Mouse (Mus musculus): ENCODE data around the gene Gm6793. TPM values are rescaled to one million over a fixed set of nuclear protein-coding genes. Genes with fewer than 3 reads are reported as not detected.

Gene Gm6793
- total and polyA plus RNA-seq, 3 experiments = 0.27 TPM; not detected in 2

DNA sequence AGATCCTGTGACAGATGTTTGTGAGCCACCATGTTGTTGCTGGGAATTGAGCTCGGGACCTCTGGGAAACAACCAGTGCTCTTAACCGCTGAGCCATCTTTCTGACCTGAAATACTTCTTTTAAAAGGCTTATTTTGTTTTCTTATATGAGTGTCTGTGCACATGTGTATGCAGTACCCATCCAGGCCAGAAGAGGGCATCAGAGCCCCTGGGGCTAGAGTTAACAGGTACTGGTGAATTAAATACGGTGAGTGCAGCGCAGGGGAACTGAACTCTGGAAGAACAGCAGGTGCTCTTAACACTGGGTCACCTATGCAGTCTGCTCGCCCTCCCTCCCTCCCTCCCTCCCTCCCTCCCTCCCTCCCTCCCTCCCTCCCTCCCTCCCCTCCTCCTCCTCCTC lies 30.3 kb upstream of the Gm6793 start:
- peaks cover 4% of the 10 kb centered on the region for H3K9me3 ChIP-seq (replicated peaks; ENCODE audit: low read length)
- H3K27ac ChIP-seq (ENCODE audit: insufficient read depth, low read depth) = no peak overlapping the region
- no peak for TF ChIP-seq GABPA (IDR thresholded peaks at IDR 0.05; ENCODE audit: insufficient replicate concordance, low read depth, low read length)
- no peak for TF ChIP-seq MYC (IDR thresholded peaks at IDR 0.05; ENCODE audit: low read depth, low read length)
- no peak for TF ChIP-seq JUN (IDR thresholded peaks at IDR 0.05; ENCODE audit: insufficient read depth, low read depth, low read length)
- no peak for TF ChIP-seq MXI1 (IDR thresholded peaks at IDR 0.05; ENCODE audit: low read depth, low read length)
- no peak for TF ChIP-seq IRF4 (IDR thresholded peaks at IDR 0.05; ENCODE audit: low read depth, low read length)
- no peak for TF ChIP-seq NRF1 (IDR thresholded peaks at IDR 0.05; ENCODE audit: low read depth, low read length)
- no peak for TF ChIP-seq ZC3H11A (IDR thresholded peaks at IDR 0.05; ENCODE audit: low read depth, low read length)
- no peak for TF ChIP-seq HCFC1 (IDR thresholded peaks at IDR 0.05; ENCODE audit: low read depth, low read length)
- TF ChIP-seq CHD2 (IDR thresholded peaks at IDR 0.05; ENCODE audit: low read length) = no peak
- no peak for TF ChIP-seq ZNF384 (IDR thresholded peaks at IDR 0.05; ENCODE audit: low read depth, low read length)
- no peak for TF ChIP-seq USF1 (IDR thresholded peaks at IDR 0.05; ENCODE audit: low read depth, low read length)
- no peak for TF ChIP-seq POLR2AphosphoS2 (IDR thresholded peaks at IDR 0.05; ENCODE audit: low read depth, low read length)
- TF ChIP-seq ETS1 (conservative IDR thresholded peaks at IDR 0.05; ENCODE audit: low read depth, low read length) = no peak
- no peak for TF ChIP-seq PAX5 (IDR thresholded peaks at IDR 0.05; ENCODE audit: low read length)
- no peak for TF ChIP-seq JUND (conservative IDR thresholded peaks at IDR 0.05; ENCODE audit: low read depth, low read length)
- TF ChIP-seq E2F4 (IDR thresholded peaks at IDR 0.05; ENCODE audit: insufficient replicate concordance, low read depth, low read length) = no peak
- TF ChIP-seq CTCF (conservative IDR thresholded peaks at IDR 0.05 in 1 of 2, IDR thresholded peaks at IDR 0.05 in 1 of 2; ENCODE audit: low read depth in 2 of 2, low read length in 2 of 2) = no peak; a peak in 1 of 4 replicates
- TF ChIP-seq NELFE (IDR thresholded peaks at IDR 0.05; ENCODE audit: low read depth, low read length) = no peak
- no peak for TF ChIP-seq EP300 (IDR thresholded peaks at IDR 0.05; ENCODE audit: low read length)
- dilution Hi-C loops (cut with MboI; ENCODE audit: extremely low pct_ligation_motif_present, extremely low pct_unique_long_range_greater_than_20kb, low sequenced_read_pairs) = no loop called here
- peak; percentile 12 for DNase-seq (ENCODE audit: extremely low read depth)
- H3K4me1 ChIP-seq (ENCODE audit: control insufficient read depth in 1 of 2, insufficient read depth in 2 of 2) = no peaks in the 10 kb centered on the region
- H3K79me2 ChIP-seq (replicated peaks; ENCODE audit: control insufficient read depth, extremely low read depth, insufficient read depth, poor library complexity, severe bottlenecking) = no peaks in the 10 kb centered on the region
- no peak overlapping the region for H3K4me3 ChIP-seq (replicated peaks in 1 of 3; ENCODE audit: low read depth in 2 of 3, low read length in 2 of 3, poor library complexity in 1 of 3)
- H3K36me3 ChIP-seq (replicated peaks in 1 of 2; ENCODE audit: control insufficient read depth in 1 of 2, insufficient read depth in 1 of 2, low read length in 1 of 2) = no peaks in the 10 kb centered on the region
- H3K27me3 ChIP-seq (replicated peaks) = peaks cover 27% of the 10 kb centered on the region
- H3K9ac ChIP-seq (ENCODE audit: insufficient read depth, low read depth) = no peak overlapping the region
- no peak overlapping the region for H3K4me2 ChIP-seq (ENCODE audit: insufficient read depth, low read depth, poor library complexity, severe bottlenecking)
- in situ Hi-C loops (cut with MboI; ENCODE audit: low pct_ligation_motif_present, low pct_unique_long_range_greater_than_20kb, low sequenced_read_pairs) = no loop called here

DNA sequence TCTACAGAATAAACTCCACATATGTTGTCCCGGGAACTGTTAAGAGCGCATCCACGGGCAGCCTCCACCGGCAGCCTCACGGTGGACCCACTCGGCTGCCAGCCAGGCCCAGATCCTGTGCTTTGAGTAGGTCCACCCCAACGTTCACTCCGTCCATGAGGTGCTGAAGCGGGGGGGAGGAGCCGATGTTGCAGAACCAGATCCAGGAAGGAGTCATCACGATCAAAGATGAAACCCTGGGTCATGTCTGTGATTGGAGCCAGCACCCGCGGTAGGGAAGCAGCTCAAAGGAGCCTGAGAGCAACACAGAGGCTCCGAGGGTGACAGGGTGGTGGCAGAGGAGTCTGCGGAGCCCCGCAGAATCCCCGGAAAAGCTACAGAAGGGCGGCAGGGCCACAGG lies 22.7 kb upstream of the Gm6793 start:
- no peak for TF ChIP-seq SMC3 (IDR thresholded peaks at IDR 0.05; ENCODE audit: low read depth, low read length)
- no peak for TF ChIP-seq ELF1 (IDR thresholded peaks at IDR 0.05; ENCODE audit: low read depth, low read length)
- dilution Hi-C loops (cut with MboI; ENCODE audit: extremely low pct_ligation_motif_present, extremely low pct_unique_long_range_greater_than_20kb, low sequenced_read_pairs) = no loop called here
- H3K4me3 ChIP-seq (replicated peaks in 1 of 3; ENCODE audit: low read depth in 2 of 3, low read length in 2 of 3, poor library complexity in 1 of 3) = no peak overlapping the region
- DNase-seq (ENCODE audit: extremely low read depth) = no peak
- H3K79me2 ChIP-seq (replicated peaks; ENCODE audit: control insufficient read depth, extremely low read depth, insufficient read depth, poor library complexity, severe bottlenecking) = no peaks in the 10 kb centered on the region
- H3K27ac ChIP-seq (ENCODE audit: insufficient read depth, low read depth) = no peak overlapping the region
- peaks cover 9% of the 10 kb centered on the region for H3K27me3 ChIP-seq (replicated peaks)
- H3K9ac ChIP-seq (ENCODE audit: insufficient read depth, low read depth) = no peak overlapping the region
- H3K4me1 ChIP-seq (ENCODE audit: control insufficient read depth in 1 of 2, insufficient read depth in 2 of 2) = peaks cover 0 to 7% of the 10 kb centered on the region in 2 experiments; a peak in 2 of 4 replicates
- H3K4me2 ChIP-seq (ENCODE audit: insufficient read depth, low read depth, poor library complexity, severe bottlenecking) = no peak overlapping the region
- no peaks in the 10 kb centered on the region for H3K9me3 ChIP-seq (replicated peaks; ENCODE audit: low read length)
- in situ Hi-C loops (cut with MboI; ENCODE audit: low pct_ligation_motif_present, low pct_unique_long_range_greater_than_20kb, low sequenced_read_pairs) = no loop called here
- H3K36me3 ChIP-seq (replicated peaks in 1 of 2; ENCODE audit: control insufficient read depth in 1 of 2, insufficient read depth in 1 of 2, low read length in 1 of 2) = no peaks in the 10 kb centered on the region
